Mouse (Mus musculus) natural killer cell, adult 2 months (primary cell): ENCODE measurements around the gene Qtrt2.

Experiments
- DNase-seq, 2 experiments: peaks; one replicate each; pipeline ENCODE4 v3.0.0; 2022; ENCODE audit warnings: low spot score in 2 of 2

The Qtrt2 gene

DNA sequence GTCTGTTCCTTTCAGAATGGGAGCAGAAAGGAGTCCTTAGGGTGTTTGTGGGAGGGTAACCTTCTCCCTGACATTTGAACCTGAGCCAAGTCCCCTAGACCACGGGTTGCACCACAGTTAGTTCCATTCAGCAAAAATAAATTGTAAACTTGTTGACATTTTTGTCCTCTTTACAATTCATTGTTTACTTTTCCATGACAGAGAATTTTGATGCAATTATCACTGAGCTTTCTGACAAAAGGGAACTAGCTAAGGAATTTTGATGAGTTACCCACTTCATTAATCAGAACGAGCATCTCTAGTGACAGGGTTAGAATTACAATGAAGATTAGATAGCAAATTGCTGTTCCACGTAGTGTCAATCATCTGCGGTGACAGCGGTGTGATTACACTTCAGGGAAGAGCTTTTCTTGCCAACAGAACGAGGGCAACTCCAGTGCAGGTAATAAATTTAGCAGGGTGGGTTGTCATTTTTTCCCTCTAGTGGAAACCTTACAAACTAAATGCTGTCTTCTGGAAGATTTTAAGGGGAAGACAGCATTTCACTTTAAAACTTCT is 1.5 kb downstream of the Qtrt2 start:
- no peak for DNase-seq

GRCm38 (mm10) chr16:43922630-43923029 is 4.0 kb downstream of the Qtrt2 start:
- DNase-seq = no peak

DNA sequence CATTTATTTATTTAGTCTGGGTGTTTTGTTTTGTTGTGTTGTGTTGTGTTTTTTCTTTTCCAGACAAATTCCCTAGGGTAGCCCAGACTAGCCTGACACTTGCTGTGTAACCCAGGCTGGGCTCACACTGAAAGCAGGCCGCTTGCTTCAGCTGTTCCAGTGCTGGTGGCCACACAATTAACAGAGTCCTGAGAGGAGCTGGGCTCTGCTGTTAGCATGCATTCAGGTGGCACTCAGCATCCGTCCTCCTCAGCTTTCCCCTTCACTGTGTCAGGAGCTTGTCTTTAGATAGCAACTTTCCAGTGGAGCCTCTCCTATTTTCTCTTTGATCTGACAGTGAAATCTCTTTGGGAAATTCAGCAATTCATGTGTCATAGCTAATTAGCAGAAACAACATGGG is 4.6 kb downstream of the Qtrt2 start:
- no peak for DNase-seq

DNA sequence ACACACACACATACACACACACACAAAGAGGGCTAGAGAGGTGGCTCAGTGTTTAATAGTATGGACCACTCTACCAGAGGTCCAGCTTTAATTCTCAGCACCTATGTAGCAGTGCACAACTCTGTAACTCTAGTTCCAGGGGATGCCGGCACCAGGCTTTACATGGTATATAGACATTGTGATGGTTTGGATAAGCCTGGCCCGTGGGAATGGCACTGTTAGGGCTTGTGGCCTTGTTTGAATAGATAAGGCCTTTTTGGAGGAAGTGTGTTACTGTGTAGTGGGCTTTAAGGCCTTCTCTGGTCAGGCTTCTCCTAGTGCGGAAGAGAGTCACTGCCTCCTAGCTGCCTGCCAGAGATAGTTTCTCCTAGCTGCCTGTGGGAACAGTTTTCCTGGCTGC is 7.7 kb downstream of the Qtrt2 start:
- no peak for DNase-seq

- no peak for DNase-seq
Observed at GRCm38 (mm10) chr16:43908881-43909280, 17.7 kb downstream of the Qtrt2 start.

DNA sequence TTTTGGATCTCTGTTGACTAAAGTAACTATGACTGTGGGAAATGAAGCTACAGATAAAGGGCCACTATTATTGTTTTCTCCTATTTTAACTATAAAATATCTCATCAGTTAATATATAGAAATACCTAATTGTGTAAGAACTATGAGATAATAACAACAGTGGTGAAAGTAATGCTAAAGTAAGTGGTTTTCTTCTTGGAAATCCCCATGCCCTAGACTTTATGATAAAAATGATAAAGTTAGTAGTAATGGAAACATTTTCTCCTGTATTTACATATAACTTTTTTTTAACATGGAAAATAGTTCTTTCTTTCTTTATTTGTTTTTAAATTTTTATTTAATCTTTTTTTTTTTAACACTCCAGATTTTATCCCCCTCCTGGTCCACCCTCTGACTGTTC is 26.0 kb downstream of the Qtrt2 start:
- no peak for DNase-seq

GRCm38 (mm10) chr16:43900138-43900537 is 26.5 kb downstream of the Qtrt2 start:
- DNase-seq = no peak

- DNase-seq = no peak
Observed at GRCm38 (mm10) chr16:43894501-43894900, 32.1 kb downstream of the Qtrt2 start.

- DNase-seq = no peak
Observed at GRCm38 (mm10) chr16:43890747-43891336, 35.8 kb downstream of the Qtrt2 start.

- no peak for DNase-seq
Observed at GRCm38 (mm10) chr16:43890005-43890336, 36.6 kb downstream of the Qtrt2 start.

DNA sequence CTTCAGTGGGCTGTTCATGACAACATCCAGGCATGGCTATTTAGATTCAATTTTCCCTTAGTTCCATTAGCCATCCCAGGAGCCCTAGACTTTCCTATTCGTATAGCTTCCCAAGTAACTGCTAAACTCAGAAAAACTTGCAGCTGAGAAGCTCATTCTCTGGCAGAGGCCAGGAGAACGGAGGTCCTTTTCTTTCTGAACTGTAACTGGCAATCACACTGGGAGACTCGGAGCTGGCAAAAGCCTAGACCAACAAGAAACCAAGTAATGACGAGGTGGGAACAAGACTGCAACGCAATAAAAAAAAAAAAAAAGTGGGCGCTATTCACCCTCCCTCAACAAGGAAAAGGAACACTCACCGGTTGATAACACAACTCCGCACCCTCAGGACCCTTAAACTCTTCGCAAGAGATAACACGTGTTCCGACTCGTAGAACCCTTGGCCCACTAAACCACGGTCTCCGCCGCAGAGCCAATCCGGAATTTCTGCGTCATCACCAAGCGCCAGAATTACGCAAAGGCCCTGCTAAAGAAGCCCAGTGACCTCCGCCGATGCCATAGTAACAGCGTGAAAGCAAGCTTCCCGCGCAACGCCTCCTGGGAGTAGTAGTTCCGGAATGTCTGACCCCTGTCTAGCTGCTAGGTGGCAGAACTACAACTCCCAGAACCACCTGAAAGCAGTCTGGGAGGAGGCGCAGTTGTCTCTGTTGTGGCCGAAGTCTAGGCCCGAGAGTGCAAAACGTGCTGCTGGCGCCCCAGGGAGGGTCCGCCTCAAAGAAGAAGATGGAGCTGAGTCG is 37.2 kb downstream of the Qtrt2 start, which contains the start of gene Ccdc191:
Ccdc191 (plus strand) TSS at position 593 of the 797 bp plus-strand sequence.
- peak; percentile 99 for DNase-seq

DNA sequence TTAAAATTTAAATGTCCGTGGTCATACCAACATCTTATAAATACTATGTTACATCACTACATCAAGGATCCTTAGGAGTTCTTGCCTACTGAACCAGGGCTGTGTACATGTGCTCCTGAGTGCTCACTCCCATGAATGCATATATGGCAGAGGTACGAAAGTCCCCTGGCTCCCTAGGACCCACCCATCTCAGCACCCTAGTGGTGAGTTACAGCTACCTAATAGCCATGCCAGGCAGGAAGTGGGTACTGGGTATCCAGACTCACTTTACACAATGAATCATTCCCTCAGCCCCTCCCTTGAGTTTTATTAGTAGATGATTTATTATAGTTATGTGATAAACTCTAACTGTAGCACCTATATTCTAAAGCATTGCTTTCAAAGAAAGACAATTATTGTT is 44.3 kb downstream of the Qtrt2 start:
- DNase-seq = no peak

DNA sequence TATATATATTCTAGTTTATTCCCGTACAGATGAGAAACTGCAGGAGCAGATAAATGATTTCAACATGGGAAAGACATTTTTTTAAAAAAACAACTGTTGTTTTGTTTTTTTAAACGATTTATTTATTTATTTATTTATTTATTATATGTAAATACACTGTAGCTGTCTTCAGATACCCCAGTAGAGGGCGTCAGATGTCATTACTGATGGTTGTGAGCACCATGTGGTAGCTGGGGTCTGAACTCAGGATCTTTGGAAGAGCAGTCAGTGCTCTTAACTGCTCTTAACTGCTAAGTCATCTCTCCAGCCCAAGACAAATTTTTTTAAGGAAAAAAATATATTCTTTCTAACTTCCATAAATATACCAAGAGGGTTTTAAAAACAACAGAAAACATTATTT is 45.0 kb downstream of the Qtrt2 start:
- no peak for DNase-seq

DNA sequence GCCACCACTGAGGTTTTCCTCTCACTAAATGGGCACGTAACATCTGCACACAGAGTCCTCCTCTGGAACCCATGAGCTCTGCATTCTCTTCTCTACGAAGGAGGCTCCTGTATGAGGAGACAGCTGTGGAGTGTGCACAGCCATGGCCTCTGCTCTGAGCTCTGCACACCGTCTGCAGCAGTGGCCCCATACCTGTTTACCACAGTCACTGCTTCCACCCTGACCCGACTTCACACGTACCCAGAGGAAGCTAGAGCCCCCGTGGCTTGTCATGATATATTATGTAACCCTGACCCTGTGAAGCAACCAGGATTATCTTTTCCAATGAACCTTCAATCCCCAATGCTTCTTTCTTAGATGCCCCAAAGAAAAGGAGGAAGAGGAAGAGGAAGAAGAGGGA is 46.8 kb downstream of the Qtrt2 start:
- no peak for DNase-seq

DNA sequence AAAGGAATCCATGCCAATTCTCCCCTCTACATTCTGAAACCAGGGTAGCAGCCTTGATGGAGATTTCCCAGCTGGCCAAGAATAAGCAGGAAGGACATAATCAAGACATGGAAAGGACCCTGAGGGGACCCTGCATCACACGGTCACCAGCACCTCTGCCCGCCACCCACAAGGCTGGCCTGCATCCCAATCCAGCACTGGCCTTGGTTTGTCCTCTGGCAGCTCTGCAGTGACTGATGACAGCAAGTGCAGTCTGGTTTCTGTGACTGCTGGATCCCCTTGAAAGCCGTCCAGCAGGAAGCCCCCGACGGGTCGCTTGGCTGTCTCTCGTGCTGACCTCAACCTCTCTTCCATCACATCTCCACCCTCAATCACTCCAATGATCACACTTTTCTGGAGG is 55.2 kb downstream of the Qtrt2 start:
- no peak for DNase-seq

GRCm38 (mm10) chr16:43869805-43870204 is 56.8 kb downstream of the Qtrt2 start:
- DNase-seq = no peak

DNA sequence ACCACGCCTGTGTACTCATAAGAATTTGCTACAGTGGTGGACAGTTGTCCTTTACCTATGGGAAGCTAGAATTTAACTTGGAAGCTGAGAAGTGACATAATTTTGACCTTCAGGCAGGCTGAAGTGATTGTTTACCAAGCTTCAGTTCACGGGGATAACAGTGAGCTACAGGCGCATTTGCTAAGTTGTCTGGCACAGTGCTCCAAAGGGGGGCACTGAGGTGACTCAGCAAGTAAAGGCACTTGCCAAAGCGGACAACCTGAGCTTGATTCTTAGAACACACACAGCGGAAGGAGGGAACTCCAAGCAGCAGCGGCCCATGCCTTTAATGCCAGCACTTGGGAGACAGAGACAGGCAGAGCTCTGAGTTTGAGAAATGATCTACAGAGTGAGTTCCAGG is 66.0 kb downstream of the Qtrt2 start:
- DNase-seq = no peak

- no peak for DNase-seq
Observed at GRCm38 (mm10) chr16:43858941-43859476, 67.6 kb downstream of the Qtrt2 start.

- DNase-seq = no peak
Observed at GRCm38 (mm10) chr16:43849839-43850238, 76.8 kb downstream of the Qtrt2 start.

DNA sequence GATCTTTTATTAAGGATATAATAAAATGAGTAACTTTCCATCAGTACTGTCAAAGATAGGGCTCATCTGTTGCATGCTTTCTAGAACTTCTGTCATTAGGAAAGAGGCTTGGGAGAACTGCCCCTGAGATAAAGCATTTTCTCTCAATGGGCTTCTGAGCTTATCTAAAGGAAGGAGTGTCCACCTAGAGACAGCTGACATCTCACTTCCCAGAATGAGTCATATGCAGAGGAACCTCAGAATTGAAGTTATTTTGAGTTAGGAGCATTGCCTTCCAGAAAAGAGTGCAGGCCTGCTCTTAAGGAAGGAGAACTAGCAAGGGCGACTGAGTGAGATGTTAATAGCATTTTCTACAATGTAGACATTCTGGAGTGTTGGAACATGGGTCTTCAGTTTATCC is 85.4 kb downstream of the Qtrt2 start:
- DNase-seq = no peak

- DNase-seq = no peak
Observed at GRCm38 (mm10) chr16:43831957-43832356, 94.7 kb downstream of the Qtrt2 start.

- DNase-seq = no peak
Observed at GRCm38 (mm10) chr16:43827492-43827891, 99.1 kb downstream of the Qtrt2 start.

DNA sequence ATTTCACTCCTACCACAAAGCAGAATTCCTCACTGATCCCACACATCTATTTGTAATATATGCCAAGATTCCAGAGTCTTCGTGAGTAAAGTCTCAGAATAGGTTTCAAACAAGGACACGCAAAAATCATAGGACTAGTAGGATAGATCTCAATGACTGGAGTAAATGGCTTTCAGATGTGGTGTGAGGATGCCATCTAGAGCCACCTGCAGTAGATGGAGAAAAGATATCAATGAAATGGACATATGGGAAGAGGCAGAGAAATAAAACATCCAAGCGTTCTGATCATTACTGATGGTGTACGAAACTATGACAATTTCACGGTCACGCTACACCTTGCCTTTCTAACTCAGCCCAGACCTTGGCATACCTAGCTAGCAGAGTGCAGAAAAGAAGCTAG is 108.2 kb downstream of the Qtrt2 start:
- DNase-seq = no peak
